Mouse (Mus musculus): Measurements from ENCODE around the gene Srgn. TPM values are rescaled to one million over a fixed set of nuclear protein-coding genes. Genes with fewer than 3 reads are reported as not detected.
A peak's percentile ranks its signal among the peaks of the same experiment; 100 is the strongest.

Srgn gene
- 4.1 and 6.9 TPM in 2 replicates for polyA plus RNA-seq (2014; fragmentation: Nextera tagmentation; extraction: Ambion mirVana)

DNA sequence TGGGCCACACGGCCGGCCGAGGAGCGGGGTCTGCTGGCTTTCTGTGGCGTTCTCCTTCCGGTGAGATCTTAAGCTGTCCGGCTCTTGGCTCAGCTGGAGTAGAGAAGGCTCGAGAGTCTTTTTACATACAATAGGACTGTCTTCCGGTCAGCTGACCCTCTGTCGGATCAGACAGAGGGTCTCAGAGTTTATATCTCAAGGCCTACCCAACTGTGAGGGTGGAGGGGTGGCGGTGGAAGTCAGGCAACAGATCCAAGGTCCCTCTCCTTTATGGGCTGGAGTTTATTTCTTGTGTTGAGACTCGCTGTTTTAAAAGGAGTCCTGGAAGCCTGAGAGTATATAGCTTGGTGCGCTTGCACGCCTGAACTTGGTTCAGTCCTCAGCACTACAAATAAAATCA lies at the start of gene Srgn:
Gene Srgn (minus strand): TSS at position 101 of the 400 bp plus-strand sequence.
- Histone ChIP-seq H3K4me3 (ENCODE audit: low read depth, low read length) (no peak within 1 kb of the TSS), H3K9ac (replicated peaks; ENCODE audit: low read length) (no peak within 1 kb of the TSS), H3K4me1 (ENCODE audit: control insufficient read depth, insufficient read depth, low read length) (no peaks in the 10 kb centered on the region), H3K4me2 (ENCODE audit: low read depth, low read length) (no peak within 1 kb of the TSS), H3K27me3 (ENCODE audit: control insufficient read depth, insufficient read depth, low read length) (no peaks in the 10 kb centered on the region), H3K27ac (replicated peaks; ENCODE audit: low read depth, low read length) (no peak within 1 kb of the TSS), H3K36me3 (replicated peaks; ENCODE audit: control insufficient read depth, insufficient read depth, low read depth, low read length) (no peaks in the 10 kb centered on the region), H3K9me3 (replicated peaks; ENCODE audit: control insufficient read depth, low read length) (no peaks in the 10 kb centered on the region)
- WGBS: 89% methylated on average over 14 of the region's 14 CpGs
- DNase-seq (ENCODE audit: low spot score): no peak
- no peak for ATAC-seq (replicated peaks; ENCODE audit: insufficient number of reproducible peaks, low FRiP score, low TSS enrichment, low read depth)

DNA sequence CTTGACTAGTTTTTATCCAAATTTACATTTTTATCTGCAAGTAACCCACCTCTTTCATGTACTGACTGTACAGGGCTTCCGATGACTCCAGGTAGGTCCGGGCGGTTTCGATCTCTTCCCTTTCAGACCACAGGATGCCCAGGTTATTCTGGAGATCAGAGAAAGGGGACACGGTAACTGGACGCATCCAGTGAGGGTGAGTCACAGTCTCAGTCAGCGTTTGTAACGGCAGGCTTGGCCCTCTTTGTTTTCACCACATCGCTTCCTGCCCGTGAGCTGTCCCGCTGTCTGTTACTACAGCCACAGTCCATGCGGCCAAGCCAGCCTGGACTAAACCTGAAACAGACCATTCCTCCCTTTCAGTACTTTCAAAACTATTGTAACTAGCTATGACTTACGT lies 47.8 kb upstream of the Srgn start:
- Histone ChIP-seq H3K4me3 (ENCODE audit: low read depth, low read length) (no peak overlapping the region), H3K4me2 (ENCODE audit: low read depth, low read length) (no peak overlapping the region), H3K4me1 (ENCODE audit: control insufficient read depth, insufficient read depth, low read length) (no peaks in the 10 kb centered on the region), H3K27me3 (ENCODE audit: control insufficient read depth, insufficient read depth, low read length) (no peaks in the 10 kb centered on the region), H3K27ac (replicated peaks; ENCODE audit: low read depth, low read length) (no peak overlapping the region), H3K9me3 (replicated peaks; ENCODE audit: control insufficient read depth, low read length) (no peaks in the 10 kb centered on the region), H3K9ac (replicated peaks; ENCODE audit: low read length) (no peak overlapping the region), H3K36me3 (replicated peaks; ENCODE audit: control insufficient read depth, insufficient read depth, low read depth, low read length) (peaks cover 4% of the 10 kb centered on the region; the same call in 1 of the 2 replicates)
- WGBS: 92% methylated on average over 13 of the region's 13 CpGs
- DNase-seq (ENCODE audit: low spot score) (no peak), ATAC-seq (replicated peaks; ENCODE audit: insufficient number of reproducible peaks, low FRiP score, low TSS enrichment, low read depth) (no peak)

DNA sequence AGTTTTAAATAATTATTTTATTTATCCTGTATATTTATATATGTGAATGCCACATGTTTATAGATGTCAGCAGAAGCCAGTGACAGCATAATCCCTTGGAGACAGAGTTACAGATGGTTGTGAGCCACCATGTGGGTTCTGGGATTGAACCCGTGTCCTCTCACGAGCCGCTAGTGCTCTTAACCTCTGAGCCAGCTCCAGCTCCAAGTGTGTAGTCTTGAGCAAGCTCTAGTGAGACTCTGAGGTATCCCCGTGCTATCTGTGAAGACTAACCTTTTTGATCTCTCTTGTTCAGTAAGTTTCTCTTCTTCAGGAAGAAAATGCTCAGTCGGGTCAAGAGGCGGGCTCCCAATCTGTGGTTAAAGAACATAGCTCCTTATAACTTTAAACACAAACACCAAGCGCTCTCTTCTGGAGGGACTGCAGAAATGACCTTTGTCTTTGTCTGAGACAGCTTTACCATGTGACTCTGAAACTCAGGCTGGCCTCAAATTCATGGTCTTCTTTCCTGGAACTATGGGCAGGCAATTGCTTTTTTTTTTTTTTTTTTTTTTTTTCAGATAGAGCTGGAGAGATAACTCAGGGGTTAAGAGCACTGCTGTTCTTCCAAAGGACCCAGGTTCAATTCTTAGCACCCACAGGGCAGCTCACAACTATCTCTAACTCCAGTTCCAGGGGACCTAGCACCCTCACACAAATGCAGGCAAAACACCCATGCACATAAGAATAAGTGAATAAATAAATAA lies 43.0 kb upstream of the Srgn start:
- Histone ChIP-seq H3K4me1 (ENCODE audit: control insufficient read depth, insufficient read depth, low read length) (no peaks in the 10 kb centered on the region), H3K27me3 (ENCODE audit: control insufficient read depth, insufficient read depth, low read length) (no peaks in the 10 kb centered on the region), H3K9ac (replicated peaks; ENCODE audit: low read length) (no peak overlapping the region), H3K27ac (replicated peaks; ENCODE audit: low read depth, low read length) (no peak overlapping the region), H3K36me3 (replicated peaks; ENCODE audit: control insufficient read depth, insufficient read depth, low read depth, low read length) (peaks cover 12% of the 10 kb centered on the region), H3K4me3 (ENCODE audit: low read depth, low read length) (no peak overlapping the region), H3K4me2 (ENCODE audit: low read depth, low read length) (no peak overlapping the region), H3K9me3 (replicated peaks; ENCODE audit: control insufficient read depth, low read length) (no peaks in the 10 kb centered on the region)
- ATAC-seq (replicated peaks; ENCODE audit: insufficient number of reproducible peaks, low FRiP score, low TSS enrichment, low read depth) (no peak), DNase-seq (ENCODE audit: low spot score) (no peak)
- 94% methylated on average over 7 of the region's 7 CpGs for WGBS

DNA sequence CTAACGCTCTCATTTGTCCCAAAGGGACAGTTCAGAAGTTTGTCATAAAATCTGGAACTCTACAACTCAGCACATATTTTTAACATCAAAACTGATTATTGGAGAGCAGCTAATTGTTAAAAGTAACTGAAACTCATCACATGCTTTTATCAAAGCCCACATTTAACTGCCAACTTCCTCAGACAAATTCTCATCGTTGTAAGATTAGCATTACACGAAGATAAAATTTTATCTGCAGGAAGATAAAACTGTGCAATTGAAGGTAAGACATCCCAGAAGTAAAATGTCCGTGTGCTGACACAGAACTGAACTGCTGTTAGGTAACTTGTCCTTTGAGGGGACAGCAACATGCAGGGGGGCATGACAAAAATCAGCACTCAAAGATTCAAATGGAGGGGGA lies 41.6 kb upstream of the Srgn start:
- Histone ChIP-seq H3K27me3 (ENCODE audit: control insufficient read depth, insufficient read depth, low read length) (no peaks in the 10 kb centered on the region), H3K27ac (replicated peaks; ENCODE audit: low read depth, low read length) (no peak overlapping the region), H3K4me2 (ENCODE audit: low read depth, low read length) (no peak overlapping the region), H3K4me3 (ENCODE audit: low read depth, low read length) (no peak overlapping the region), H3K9ac (replicated peaks; ENCODE audit: low read length) (no peak overlapping the region), H3K4me1 (ENCODE audit: control insufficient read depth, insufficient read depth, low read length) (no peaks in the 10 kb centered on the region), H3K36me3 (replicated peaks; ENCODE audit: control insufficient read depth, insufficient read depth, low read depth, low read length) (peaks cover 12% of the 10 kb centered on the region), H3K9me3 (replicated peaks; ENCODE audit: control insufficient read depth, low read length) (no peaks in the 10 kb centered on the region)
- DNase-seq (ENCODE audit: low spot score) (no peak), ATAC-seq (replicated peaks; ENCODE audit: insufficient number of reproducible peaks, low FRiP score, low TSS enrichment, low read depth) (no peak)
- WGBS: 94% methylated on average over 4 of the region's 4 CpGs

DNA sequence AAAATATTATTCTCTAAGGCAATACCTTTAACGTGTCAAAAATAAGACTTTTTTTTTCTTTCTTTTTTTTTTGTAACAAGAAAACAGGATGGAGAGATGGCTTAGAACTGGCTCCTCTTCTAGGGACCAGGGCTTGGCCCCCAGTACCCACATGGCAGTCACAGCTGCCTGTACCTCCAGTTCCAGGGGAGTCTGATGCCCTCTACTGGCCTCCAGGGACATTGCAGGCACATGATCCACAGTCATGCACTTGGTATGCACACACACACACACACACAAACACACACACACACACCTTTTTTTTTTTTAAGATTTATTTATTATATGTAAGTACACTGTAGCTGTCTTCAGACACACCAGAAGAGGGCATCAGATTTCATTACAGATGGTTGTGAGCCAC lies 30.5 kb upstream of the Srgn start:
- Histone ChIP-seq H3K4me1 (ENCODE audit: control insufficient read depth, insufficient read depth, low read length) (no peaks in the 10 kb centered on the region), H3K4me3 (ENCODE audit: low read depth, low read length) (no peak overlapping the region), H3K9me3 (replicated peaks; ENCODE audit: control insufficient read depth, low read length) (no peaks in the 10 kb centered on the region), H3K4me2 (ENCODE audit: low read depth, low read length) (no peak overlapping the region), H3K9ac (replicated peaks; ENCODE audit: low read length) (no peak overlapping the region), H3K36me3 (replicated peaks; ENCODE audit: control insufficient read depth, insufficient read depth, low read depth, low read length) (peaks cover 6% of the 10 kb centered on the region), H3K27ac (replicated peaks; ENCODE audit: low read depth, low read length) (no peak overlapping the region), H3K27me3 (ENCODE audit: control insufficient read depth, insufficient read depth, low read length) (no peaks in the 10 kb centered on the region)
- DNase-seq (ENCODE audit: low spot score): peak; percentile 28
- 91% methylated on average over 1 of the region's 1 CpGs for WGBS
- no peak for ATAC-seq (replicated peaks; ENCODE audit: insufficient number of reproducible peaks, low FRiP score, low TSS enrichment, low read depth)

DNA sequence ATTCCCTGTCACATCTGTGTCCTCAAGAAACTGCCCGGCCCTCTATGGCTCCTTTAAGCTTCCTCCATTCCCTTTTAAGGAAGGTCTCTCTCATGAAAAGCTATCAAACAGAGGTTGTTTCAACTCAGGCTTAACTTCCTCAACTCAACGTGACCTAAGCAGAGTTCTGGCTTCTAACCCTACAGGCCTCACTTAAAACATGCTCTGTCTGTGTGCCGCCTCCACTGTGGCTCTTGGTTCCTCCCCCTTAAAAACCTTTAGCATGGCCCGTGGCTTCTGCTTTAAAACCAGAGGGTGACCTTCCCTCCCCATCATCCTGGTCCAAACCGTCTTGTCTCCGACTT lies 29.3 kb upstream of the Srgn start:
- no peak overlapping the region for H3K9ac ChIP-seq (replicated peaks; ENCODE audit: low read length)
- H3K36me3 ChIP-seq (replicated peaks; ENCODE audit: control insufficient read depth, insufficient read depth, low read depth, low read length): peaks cover 6% of the 10 kb centered on the region
- no peak for ATAC-seq (replicated peaks; ENCODE audit: insufficient number of reproducible peaks, low FRiP score, low TSS enrichment, low read depth)
- no peaks in the 10 kb centered on the region for H3K4me1 ChIP-seq (ENCODE audit: control insufficient read depth, insufficient read depth, low read length)
- H3K4me2 ChIP-seq (ENCODE audit: low read depth, low read length): no peak overlapping the region
- H3K27me3 ChIP-seq (ENCODE audit: control insufficient read depth, insufficient read depth, low read length): no peaks in the 10 kb centered on the region
- 90% methylated on average over 6 of the region's 6 CpGs for WGBS
- DNase-seq (ENCODE audit: low spot score): no peak
- no peaks in the 10 kb centered on the region for H3K9me3 ChIP-seq (replicated peaks; ENCODE audit: control insufficient read depth, low read length)
- H3K4me3 ChIP-seq (ENCODE audit: low read depth, low read length): no peak overlapping the region
- no peak overlapping the region for H3K27ac ChIP-seq (replicated peaks; ENCODE audit: low read depth, low read length)

DNA sequence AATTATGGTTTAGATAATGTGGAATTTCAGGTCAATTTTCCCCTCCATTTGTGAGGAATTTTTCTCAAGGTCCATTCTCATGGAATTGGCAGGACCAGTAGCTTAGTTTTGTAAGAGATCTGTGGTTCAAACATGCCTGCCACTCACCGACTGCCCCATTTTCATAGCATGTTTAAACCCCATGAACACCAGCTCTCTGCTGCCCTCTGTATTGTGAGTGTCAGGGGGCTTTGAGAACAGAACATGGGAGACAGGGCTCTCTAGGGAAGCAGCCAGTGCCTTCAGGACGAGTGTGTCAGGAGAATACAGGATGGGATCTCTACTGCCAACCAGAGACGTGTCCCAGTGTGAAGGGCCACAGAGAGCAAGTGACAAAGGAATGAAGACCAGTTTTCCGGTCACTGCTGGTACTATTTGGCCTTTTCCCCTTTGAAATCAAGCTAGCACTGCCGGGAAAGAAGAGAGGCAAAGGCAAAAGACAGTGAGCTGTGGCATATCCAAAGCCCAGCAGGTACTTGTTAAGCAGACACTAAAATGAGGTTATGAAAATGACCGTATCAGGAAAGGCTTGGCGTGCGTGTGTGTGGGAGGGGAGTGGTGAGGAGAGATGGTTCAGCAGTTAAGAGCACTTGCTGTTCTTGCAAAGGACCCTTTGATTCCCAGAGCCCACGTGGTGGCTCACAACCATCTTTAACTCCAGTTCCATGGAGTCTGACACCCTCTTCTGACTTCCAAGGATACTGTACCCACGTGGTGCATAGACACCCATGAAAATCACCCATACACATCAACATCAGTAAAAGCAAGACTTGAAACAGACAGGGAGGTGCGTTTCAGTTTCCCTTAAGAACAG lies 28.7 kb upstream of the Srgn start:
- DNase-seq (ENCODE audit: low spot score) (peak; percentile 6), ATAC-seq (replicated peaks; ENCODE audit: insufficient number of reproducible peaks, low FRiP score, low TSS enrichment, low read depth) (no peak)
- Histone ChIP-seq H3K9ac (replicated peaks; ENCODE audit: low read length) (no peak overlapping the region), H3K27ac (replicated peaks; ENCODE audit: low read depth, low read length) (no peak overlapping the region), H3K4me3 (ENCODE audit: low read depth, low read length) (no peak overlapping the region), H3K9me3 (replicated peaks; ENCODE audit: control insufficient read depth, low read length) (no peaks in the 10 kb centered on the region), H3K4me2 (ENCODE audit: low read depth, low read length) (no peak overlapping the region), H3K27me3 (ENCODE audit: control insufficient read depth, insufficient read depth, low read length) (no peaks in the 10 kb centered on the region), H3K4me1 (ENCODE audit: control insufficient read depth, insufficient read depth, low read length) (no peaks in the 10 kb centered on the region), H3K36me3 (replicated peaks; ENCODE audit: control insufficient read depth, insufficient read depth, low read depth, low read length) (peaks cover 6% of the 10 kb centered on the region)
- WGBS: 68% methylated on average over 11 of the region's 11 CpGs

DNA sequence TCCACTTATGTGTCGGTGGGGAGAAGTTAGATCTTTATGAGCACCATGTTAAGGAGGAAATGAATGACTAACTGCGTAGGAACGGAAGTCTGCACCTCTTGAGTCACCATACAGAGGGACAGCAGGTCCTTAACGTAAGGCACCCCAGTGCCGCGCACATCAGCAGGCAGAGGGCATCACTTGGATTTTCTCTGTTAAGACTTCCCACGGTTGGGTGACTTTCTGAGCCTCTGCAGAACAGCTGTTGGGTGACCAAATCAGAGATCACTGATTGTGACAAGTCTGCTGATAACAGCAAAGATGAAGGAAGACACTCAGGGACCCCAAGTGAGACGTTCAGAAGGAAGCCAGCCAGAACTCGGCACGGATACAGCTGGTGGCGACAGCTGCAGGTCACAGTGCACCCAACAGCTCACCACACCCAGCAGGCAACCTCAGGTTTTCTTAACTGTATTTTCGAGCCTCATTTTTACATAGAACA lies 26.4 kb upstream of the Srgn start:
- Histone ChIP-seq H3K4me1 (ENCODE audit: control insufficient read depth, insufficient read depth, low read length) (no peaks in the 10 kb centered on the region), H3K27ac (replicated peaks; ENCODE audit: low read depth, low read length) (no peak overlapping the region), H3K4me3 (ENCODE audit: low read depth, low read length) (no peak overlapping the region), H3K4me2 (ENCODE audit: low read depth, low read length) (no peak overlapping the region), H3K9me3 (replicated peaks; ENCODE audit: control insufficient read depth, low read length) (no peaks in the 10 kb centered on the region), H3K9ac (replicated peaks; ENCODE audit: low read length) (no peak overlapping the region), H3K27me3 (ENCODE audit: control insufficient read depth, insufficient read depth, low read length) (no peaks in the 10 kb centered on the region), H3K36me3 (replicated peaks; ENCODE audit: control insufficient read depth, insufficient read depth, low read depth, low read length) (no peaks in the 10 kb centered on the region)
- no peak for DNase-seq (ENCODE audit: low spot score)
- no peak for ATAC-seq (replicated peaks; ENCODE audit: insufficient number of reproducible peaks, low FRiP score, low TSS enrichment, low read depth)
- WGBS: 84% methylated on average over 12 of the region's 12 CpGs
